Mouse (Mus musculus) thymus, adult 2 months (tissue): Measurements from ENCODE around the gene Cfap157.

Experiments used
- CTCF ChIP-seq: fragments of 200-500 bp; IDR thresholded peaks from 2 replicates; pipeline ENCODE4 v1.5.1; 2012; ENCODE audit warnings: mild to moderate bottlenecking, control low read depth, low read length, moderate library complexity, borderline replicate concordance; ENCODE audit not compliant: control insufficient read depth, poor library complexity, insufficient read depth; ENCODE audit errors: extremely low read depth
- POLR2A ChIP-seq: fragments of 200-500 bp; IDR thresholded peaks from 2 replicates; pipeline ENCODE4 v1.6.1; 2012; ENCODE audit warnings: mild to moderate bottlenecking, low read length, control low read depth, moderate library complexity; ENCODE audit not compliant: control insufficient read depth, poor library complexity, insufficient read depth; ENCODE audit errors: extremely low read depth

DNA sequence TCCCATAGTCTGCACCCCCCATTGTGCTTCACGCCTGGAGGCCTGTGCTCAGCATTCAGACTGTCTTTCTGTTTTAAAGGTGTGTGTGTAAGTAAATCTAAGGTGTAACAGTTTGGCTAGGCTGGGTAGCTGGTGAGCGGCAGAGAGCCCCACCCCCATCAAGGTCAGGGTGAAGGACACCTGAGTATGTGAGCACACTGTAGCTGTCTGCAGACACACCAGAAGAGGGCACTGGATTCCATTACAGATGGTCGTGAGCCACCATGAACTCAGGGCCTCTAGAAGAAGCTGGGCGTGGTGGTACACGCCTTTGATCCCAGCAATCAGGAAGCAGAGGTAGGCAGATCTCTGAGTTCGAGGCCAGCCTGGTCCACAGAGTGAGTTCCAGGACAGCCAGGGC lies 2.5 kb downstream of the Cfap157 start:
- TF ChIP-seq POLR2A = no peak
- TF ChIP-seq CTCF = no peak
